Mouse (Mus musculus): ENCODE data around the gene Olfr223. TPM values are rescaled to one million over a fixed set of nuclear protein-coding genes. Genes with fewer than 3 reads are reported as not detected.
"Not testable (repeated sequence)": the region's sequence is repeated elsewhere in the genome, so short reads cannot be mapped to it uniquely, and the experiment has no call there.

The Olfr223 gene
- polyA plus RNA-seq (2012; rRNA removed), result not detected in 2 replicates

GRCm38 (mm10) chr11:59593189-59593588 lies at the start of gene Olfr223:
TSS of gene Olfr223 (minus strand) at chr11:59593289.
- 78% methylated on average over 6 of the region's 6 CpGs for WGBS
- no peak for DNase-seq (ENCODE audit: low read depth, low spot score)

- DNase-seq (ENCODE audit: low read depth, low spot score), result no peak
- 80% methylated on average over 8 of the region's 8 CpGs for WGBS
Measured at GRCm38 (mm10) chr11:59642420-59642819, 49.3 kb upstream of the Olfr223 start.

GRCm38 (mm10) chr11:59641227-59641626 lies 48.1 kb upstream of the Olfr223 start:
- DNase-seq (ENCODE audit: low read depth, low spot score), result no peak
- WGBS, result 68% methylated on average over 5 of the region's 5 CpGs

- no peak for DNase-seq (ENCODE audit: low read depth, low spot score)
- WGBS, result 43% methylated on average over 4 of the region's 4 CpGs
Measured at GRCm38 (mm10) chr11:59639957-59640643, 47.0 kb upstream of the Olfr223 start.

GRCm38 (mm10) chr11:59636695-59637414 lies 43.8 kb upstream of the Olfr223 start:
- WGBS, result 42% methylated on average over 7 of the region's 7 CpGs
- no peak for DNase-seq (ENCODE audit: low read depth, low spot score)

GRCm38 (mm10) chr11:59635821-59636694 lies 43.0 kb upstream of the Olfr223 start:
- 60% methylated on average over 12 of the region's 12 CpGs for WGBS
- no peak for DNase-seq (ENCODE audit: low read depth, low spot score)

- 72% methylated on average over 9 of the region's 9 CpGs for WGBS
- DNase-seq (ENCODE audit: low read depth, low spot score), result no peak
Measured at GRCm38 (mm10) chr11:59635251-59635795, 42.2 kb upstream of the Olfr223 start.

- no peak for DNase-seq (ENCODE audit: low read depth, low spot score)
- 60% methylated on average over 7 of the region's 7 CpGs for WGBS
Measured at GRCm38 (mm10) chr11:59634001-59634660, 41.0 kb upstream of the Olfr223 start.

- WGBS, result 28% methylated on average over 5 of the region's 5 CpGs
Measured at GRCm38 (mm10) chr11:59633037-59633436, 39.9 kb upstream of the Olfr223 start.

GRCm38 (mm10) chr11:59631980-59632379 lies 38.9 kb upstream of the Olfr223 start:
- DNase-seq (ENCODE audit: low read depth, low spot score), result no peak
- 71% methylated on average over 4 of the region's 4 CpGs for WGBS

More at GRCm38 (mm10) chr11:59633037-59633436, 39.9 kb upstream of the Olfr223 start:
- DNase-seq (ENCODE audit: low read depth, low spot score), result no peak

- no peak for DNase-seq (ENCODE audit: low read depth, low spot score)
- WGBS, result 71% methylated on average over 5 of the region's 5 CpGs
Measured at GRCm38 (mm10) chr11:59629871-59630270, 36.8 kb upstream of the Olfr223 start.

- 74% methylated on average over 5 of the region's 5 CpGs for WGBS
- DNase-seq (ENCODE audit: low read depth, low spot score), result no peak
Measured at GRCm38 (mm10) chr11:59628177-59628576, 35.1 kb upstream of the Olfr223 start.

- DNase-seq (ENCODE audit: low read depth, low spot score), result no peak
- WGBS, result 77% methylated on average over 7 of the region's 7 CpGs
Measured at GRCm38 (mm10) chr11:59626192-59626591, 33.1 kb upstream of the Olfr223 start.

GRCm38 (mm10) chr11:59624017-59624630 lies 31.0 kb upstream of the Olfr223 start:
- WGBS, result 24% methylated on average over 6 of the region's 6 CpGs
- no peak for DNase-seq (ENCODE audit: low read depth, low spot score)

- WGBS, result 43% methylated on average over 3 of the region's 3 CpGs
- no peak for DNase-seq (ENCODE audit: low read depth, low spot score)
Measured at GRCm38 (mm10) chr11:59622214-59622613, 29.1 kb upstream of the Olfr223 start.

- DNase-seq (ENCODE audit: low read depth, low spot score), result not testable (repeated sequence)
- 88% methylated on average over 2 of the region's 2 CpGs for WGBS
Measured at GRCm38 (mm10) chr11:59616986-59617385, 23.9 kb upstream of the Olfr223 start.

GRCm38 (mm10) chr11:59614120-59614519 lies 21.0 kb upstream of the Olfr223 start:
- 15% methylated on average over 4 of the region's 4 CpGs for WGBS
- DNase-seq (ENCODE audit: low read depth, low spot score), result no peak

- 75% methylated on average over 5 of the region's 5 CpGs for WGBS
- DNase-seq (ENCODE audit: low read depth, low spot score), result no peak
Measured at GRCm38 (mm10) chr11:59611646-59612045, 18.6 kb upstream of the Olfr223 start.

GRCm38 (mm10) chr11:59602287-59602686 lies 9.2 kb upstream of the Olfr223 start:
- DNase-seq (ENCODE audit: low read depth, low spot score), result no peak
- WGBS, result 39% methylated on average over 1 of the region's 1 CpGs

Data from large intestine, adult 2 months (tissue).